Mouse (Mus musculus): ENCODE results near the gene Eftud2.

- TF ChIP-seq POLR2A (IDR thresholded peaks at IDR 0.05; ENCODE audit: control insufficient read depth, low read depth, low read length) (no peak), CTCF (IDR thresholded peaks at IDR 0.05; ENCODE audit: control insufficient read depth, insufficient read depth, insufficient replicate concordance, low read depth, low read length) (no peak)
Measured at GRCm38 (mm10) chr11:102819783-102820385, 60.9 kb downstream of the Eftud2 start.
